Mouse (Mus musculus) liver, embryonic 14.5 days (tissue): ENCODE results near the gene Scn4b.

Experiments used
- CTCF ChIP-seq: IDR thresholded peaks from 2 replicates; pipeline ENCODE4 v1.5.1; 2016; ENCODE audit warnings: antibody characterized with exemption, low read depth, control low read depth
- EP300 ChIP-seq: IDR thresholded peaks from 2 replicates; pipeline ENCODE4 v1.6.1; 2016; ENCODE audit warnings: antibody characterized with exemption, low read depth

DNA sequence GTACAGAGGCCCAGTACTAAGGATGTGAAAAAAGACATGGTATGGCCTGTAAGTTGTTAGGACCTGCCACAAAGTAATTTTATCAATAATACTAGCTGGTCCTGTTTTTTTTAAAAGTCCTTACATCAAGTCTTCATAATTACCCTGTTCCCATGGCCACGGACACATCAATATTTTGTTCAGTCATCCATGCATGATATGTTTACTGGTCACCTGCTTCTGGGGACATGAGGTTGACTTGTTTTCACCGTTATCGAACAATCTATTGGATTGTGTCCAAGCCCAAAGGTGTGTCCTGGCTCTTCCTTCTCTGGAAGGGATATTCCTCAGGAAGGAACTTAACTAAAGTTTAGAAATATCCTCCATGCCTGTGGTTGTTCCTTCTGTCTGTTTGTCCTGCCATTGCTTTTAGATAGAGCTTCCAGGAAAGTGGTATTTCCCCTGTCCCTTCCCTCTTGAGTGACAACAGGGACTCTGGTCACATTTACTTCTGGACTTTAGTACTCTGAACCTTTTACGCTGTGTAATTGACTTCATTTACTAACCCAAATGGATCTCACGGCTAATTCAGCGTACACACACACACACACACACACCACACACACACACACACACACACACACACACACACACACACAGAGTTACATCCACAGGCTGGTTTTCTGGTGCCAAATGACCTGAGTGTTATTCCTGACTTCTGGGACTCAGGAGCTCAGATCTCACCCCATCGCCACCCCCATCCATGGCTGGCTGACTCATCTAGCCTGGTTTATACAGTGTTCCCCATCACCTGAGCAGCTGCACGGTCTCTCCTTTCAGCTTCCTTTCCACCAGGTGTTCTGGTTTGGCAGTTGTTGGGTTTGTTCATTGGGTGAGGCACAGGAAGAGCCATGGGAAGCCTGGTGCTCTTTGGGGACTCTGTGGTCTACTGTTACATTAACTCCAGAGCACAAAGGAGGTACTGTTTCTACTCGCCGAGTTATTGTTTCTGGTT, 50.7 kb downstream of the Scn4b start:
- TF ChIP-seq CTCF: no peak
- TF ChIP-seq EP300: no peak
